Mouse (Mus musculus) embryonic stem cell, embryonic (primary cell): ENCODE measurements around the gene Pdyn.

Source experiments
- CTCF ChIA-PET, 4 experiments: fragments of 300-600 bp in 2 of 4; fragments of 350-600 bp in 2 of 4; sonication (Branson Sonifier 250); formaldehyde crosslinking; loops; one replicate each; lab custom pipeline; 2022; ENCODE audit warnings: inconsistent platforms in 2 of 4; lab: Charles Lee
- POLR2A ChIA-PET, 4 experiments: fragments of 300-600 bp in 2 of 4; fragments of 350-600 bp in 2 of 4; sonication (Branson Sonifier 250); formaldehyde crosslinking; loops; one replicate each; lab custom pipeline; 2022; ENCODE audit warnings: antibody characterized with exemption in 4 of 4, inconsistent platforms in 1 of 4; lab: Charles Lee

Pdyn gene

GRCm38 (mm10) chr2:129674935-129675634 is 24.6 kb downstream of the Pdyn start:
- CTCF ChIA-PET: interaction anchor here (0.5 to 2.1 kb wide), 89 partner anchors 9 to 1984 kb away, joined by 3 to 16 read pairs (median 4); partner anchors contain the start of genes Pdyn (in 3 of the 4) and Stk35 (in 1 of the 4)
- POLR2A ChIA-PET: interaction anchor here (0.6 to 1.0 kb wide), 6 partner anchors 19 to 1059 kb away, joined by 3 to 7 read pairs (median 4); no protein-coding TSS in a partner anchor

GRCm38 (mm10) chr2:129671911-129672310 is 27.7 kb downstream of the Pdyn start:
- POLR2A ChIA-PET: no interaction called here

GRCm38 (mm10) chr2:129662484-129662883 is 37.2 kb downstream of the Pdyn start:
- ChIA-PET CTCF (interaction anchor here in 1 of 4 experiments (1.7 kb wide), 1 partner anchor 12 kb away, joined by 7 read pairs; no protein-coding TSS in a partner anchor), POLR2A (no interaction called here)

More at GRCm38 (mm10) chr2:129671911-129672310, 27.7 kb downstream of the Pdyn start:
- CTCF ChIA-PET: interaction anchor here in 1 of 4 experiments (0.6 kb wide), 1 partner anchor 79 kb away, joined by 3 read pairs; the partner anchor contains the start of gene Sirpa

GRCm38 (mm10) chr2:129660020-129660419 is 39.6 kb downstream of the Pdyn start:
- ChIA-PET CTCF (interaction anchor here in 1 of 4 experiments (1.2 kb wide), 1 partner anchor 586 kb away, joined by 3 read pairs; no protein-coding TSS in a partner anchor), POLR2A (no interaction called here)

- CTCF ChIA-PET: no interaction called here
These were observed 40.8 kb downstream of the Pdyn start for GRCm38 (mm10) chr2:129658796-129659195.

GRCm38 (mm10) chr2:129655033-129655432 is 44.6 kb downstream of the Pdyn start:
- CTCF ChIA-PET: no interaction called here
- POLR2A ChIA-PET: no interaction called here

More at GRCm38 (mm10) chr2:129658796-129659195, 40.8 kb downstream of the Pdyn start:
- POLR2A ChIA-PET: no interaction called here

GRCm38 (mm10) chr2:129654233-129654950 is 45.3 kb downstream of the Pdyn start:
- POLR2A ChIA-PET: no interaction called here

GRCm38 (mm10) chr2:129653632-129654031 is 46.0 kb downstream of the Pdyn start:
- ChIA-PET POLR2A (no interaction called here), CTCF (no interaction called here)

More at GRCm38 (mm10) chr2:129654233-129654950, 45.3 kb downstream of the Pdyn start:
- CTCF ChIA-PET: no interaction called here

GRCm38 (mm10) chr2:129652616-129653015 is 47.0 kb downstream of the Pdyn start:
- POLR2A ChIA-PET: interaction anchor here in 1 of 4 experiments (0.7 kb wide), 1 partner anchor 406 kb away, joined by 3 read pairs; no protein-coding TSS in a partner anchor
- CTCF ChIA-PET: interaction anchor here in 2 of 4 experiments (0.6 kb wide), 2 partner anchors 21 to 126 kb away, joined by 3 to 4 read pairs; no protein-coding TSS in a partner anchor
